Mouse (Mus musculus) frontal cortex, postnatal 36 days (tissue): ENCODE data around the gene Faf2.

Experiments
- DNase-seq, 2 experiments: peaks; one replicate each; pipeline ENCODE4 v3.0.0; 2022; ENCODE audit warnings: low spot score in 2 of 2

Faf2 gene

DNA sequence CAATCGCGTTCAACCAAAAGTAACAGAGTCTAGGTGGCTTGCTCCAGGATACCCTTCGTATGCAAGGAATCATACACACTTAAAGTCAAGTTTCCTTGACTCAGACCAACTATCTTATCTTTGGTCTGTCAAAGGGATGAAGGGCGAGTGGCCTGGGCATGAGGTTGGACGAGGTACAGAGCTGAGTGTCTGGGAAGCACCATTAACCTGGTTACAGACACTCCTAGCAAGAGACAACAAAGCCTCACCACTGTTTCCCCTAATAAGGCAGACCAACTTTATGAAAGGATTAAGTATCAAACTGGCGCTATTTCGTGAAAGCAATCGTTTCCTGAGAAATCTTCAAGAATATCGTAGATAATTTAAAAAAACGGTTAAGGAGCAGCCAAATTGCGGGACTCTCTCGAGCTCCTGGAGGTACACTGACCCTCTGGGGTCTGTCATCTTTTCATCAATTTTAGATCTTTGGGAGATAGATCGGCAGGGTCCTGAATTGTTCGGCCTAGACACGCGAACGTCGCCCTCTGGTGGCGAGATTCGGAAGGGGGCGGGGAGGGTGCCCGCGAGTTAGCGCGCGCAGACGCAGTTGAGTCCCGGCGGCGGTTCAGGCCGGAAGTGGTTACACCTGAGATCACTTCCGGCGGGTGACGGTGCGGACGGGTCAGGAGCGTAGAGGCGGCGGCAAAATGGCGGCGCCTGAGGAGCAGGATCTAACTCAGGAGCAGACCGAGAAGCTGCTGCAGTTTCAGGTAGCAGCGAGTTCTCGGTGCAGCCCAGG lies at the start of gene Faf2:
TSS of gene Faf2 (plus strand) at position 630 of the 778 bp plus-strand sequence.
- peak; percentile 99 to 100 for DNase-seq

DNA sequence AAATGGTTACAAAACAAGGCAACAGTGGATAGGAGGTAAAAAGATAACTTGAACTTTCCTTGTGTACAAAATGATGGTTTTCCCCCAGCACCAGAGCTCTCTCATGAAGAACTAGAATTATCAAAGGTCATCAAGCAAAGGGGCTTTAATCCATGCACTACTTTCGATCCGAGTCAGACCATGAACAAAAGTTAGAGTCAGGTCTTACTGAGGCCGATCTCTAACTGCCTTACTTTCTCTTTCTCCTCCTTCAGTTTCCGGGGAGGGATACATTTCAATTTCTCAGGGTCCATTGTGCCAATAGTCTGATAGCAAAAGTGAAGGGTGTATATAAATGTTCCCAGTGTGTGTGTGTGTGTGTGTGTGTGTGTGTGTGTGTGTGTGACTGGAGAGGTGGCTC lies 49.0 kb upstream of the Faf2 start:
- no peak for DNase-seq

DNA sequence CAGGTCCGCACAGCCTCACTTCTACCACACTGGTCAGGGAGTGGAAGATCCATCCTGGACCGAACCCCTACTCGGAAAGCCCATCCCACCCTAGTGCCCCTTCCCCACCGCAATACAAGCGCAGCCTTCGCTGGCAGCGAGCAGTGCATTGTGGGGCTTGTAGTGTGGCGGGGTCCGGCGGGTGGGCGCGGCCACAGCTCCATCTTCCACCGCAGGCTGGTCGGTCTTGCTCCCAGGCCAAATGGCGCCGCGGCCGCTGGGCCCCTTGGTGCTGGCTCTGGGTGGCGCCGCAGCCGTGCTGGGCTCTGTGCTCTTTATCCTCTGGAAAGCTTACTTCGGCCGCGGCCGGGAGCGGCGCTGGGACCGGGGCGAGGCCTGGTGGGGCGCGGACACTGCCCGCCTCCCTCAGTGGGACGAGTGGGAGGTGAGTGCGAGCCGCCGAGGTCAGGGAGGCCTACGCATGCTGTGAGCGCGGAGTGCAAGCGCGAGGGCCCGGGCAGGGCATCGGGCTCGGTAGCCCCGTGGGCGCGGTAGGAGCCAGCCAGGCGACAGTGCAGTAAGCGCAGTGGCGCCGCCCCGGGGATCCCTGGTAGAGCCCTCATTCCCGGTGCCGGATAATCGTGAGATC lies 46.6 kb upstream of the Faf2 start, which contains the start of gene Arl10:
TSS of gene Arl10 (plus strand) at position 162 of the 628 bp plus-strand sequence.
- DNase-seq: peak; percentile 62 to 75

DNA sequence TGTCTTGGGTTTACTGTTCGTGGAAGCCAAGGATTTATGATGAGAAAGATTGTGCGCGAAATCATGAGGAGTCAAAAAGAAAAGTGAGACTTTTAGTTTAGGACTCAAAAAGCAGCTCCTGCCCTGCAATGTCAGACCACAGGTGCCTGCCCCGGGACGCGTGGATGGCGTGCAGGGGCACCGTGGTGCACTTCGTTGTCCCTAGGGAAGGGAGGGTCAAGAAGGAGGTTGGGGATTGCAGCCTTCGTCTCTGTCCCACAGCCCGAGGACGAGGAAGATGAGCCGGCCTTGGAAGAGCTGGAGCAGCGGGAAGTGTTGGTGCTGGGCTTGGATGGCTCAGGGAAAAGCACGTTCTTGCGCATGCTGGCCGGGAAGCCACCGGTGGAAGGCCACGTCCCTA lies 46.1 kb upstream of the Faf2 start:
- DNase-seq: no peak

DNA sequence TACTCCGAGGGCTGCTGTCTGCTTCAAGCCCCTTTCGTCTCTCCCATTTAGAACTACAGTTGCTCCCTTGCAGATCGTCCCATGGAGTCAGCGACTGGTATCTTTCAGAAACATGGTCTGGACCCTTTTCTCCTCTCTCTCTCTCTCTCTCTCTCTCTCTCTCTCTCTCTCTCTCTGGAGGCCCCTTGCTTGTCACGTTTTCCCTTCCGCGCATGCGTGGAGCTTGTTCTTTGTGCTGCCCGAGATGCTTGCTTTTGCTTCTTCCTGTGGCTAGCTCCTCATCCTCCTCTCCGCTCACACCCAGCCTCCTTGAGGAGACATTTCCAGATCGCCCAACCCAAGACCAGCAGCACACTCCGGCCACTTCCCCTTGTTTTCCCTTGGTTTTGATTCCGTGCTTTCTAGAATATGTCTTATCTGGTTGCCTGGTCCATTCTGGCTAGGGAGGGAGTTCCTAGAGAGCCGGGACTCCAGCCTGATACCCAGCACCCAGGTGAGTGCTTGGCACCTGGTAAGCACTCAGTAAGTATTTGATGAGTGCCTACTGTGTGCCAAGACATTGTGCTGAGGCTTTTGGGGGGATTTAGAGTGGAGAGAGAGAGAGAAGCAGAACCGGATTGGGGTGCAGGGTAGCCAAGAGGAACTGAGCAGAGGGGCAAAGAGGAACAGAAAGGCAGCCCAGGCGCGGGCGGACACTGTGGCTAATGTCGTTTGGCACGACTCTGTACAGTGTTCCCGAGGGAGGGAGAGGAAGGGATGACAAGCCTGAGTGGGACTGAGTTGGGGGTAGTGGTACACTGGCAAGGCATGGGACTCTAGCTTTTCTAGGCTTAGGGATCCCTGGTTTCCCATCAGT lies 43.7 kb upstream of the Faf2 start:
- DNase-seq: no peak

DNA sequence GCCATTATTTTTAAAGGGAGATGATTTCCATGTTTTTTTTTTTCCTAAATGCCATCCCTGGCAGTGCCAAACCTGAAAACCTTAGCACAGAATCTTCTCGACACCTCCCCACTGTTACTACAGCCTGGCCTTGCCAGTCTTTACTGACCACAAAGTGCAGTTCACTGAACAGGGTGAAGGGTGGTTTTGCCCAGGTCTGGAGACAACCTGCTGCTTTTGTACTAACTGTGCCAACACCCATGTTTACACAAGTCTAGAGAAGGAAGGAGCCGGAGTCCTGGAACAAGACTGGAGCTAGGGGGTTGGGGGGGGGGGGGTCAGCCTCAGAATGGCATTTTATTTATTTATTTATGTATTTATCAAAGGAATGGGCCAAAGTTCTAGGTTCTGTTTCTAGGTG lies 40.2 kb upstream of the Faf2 start:
- no peak for DNase-seq

DNA sequence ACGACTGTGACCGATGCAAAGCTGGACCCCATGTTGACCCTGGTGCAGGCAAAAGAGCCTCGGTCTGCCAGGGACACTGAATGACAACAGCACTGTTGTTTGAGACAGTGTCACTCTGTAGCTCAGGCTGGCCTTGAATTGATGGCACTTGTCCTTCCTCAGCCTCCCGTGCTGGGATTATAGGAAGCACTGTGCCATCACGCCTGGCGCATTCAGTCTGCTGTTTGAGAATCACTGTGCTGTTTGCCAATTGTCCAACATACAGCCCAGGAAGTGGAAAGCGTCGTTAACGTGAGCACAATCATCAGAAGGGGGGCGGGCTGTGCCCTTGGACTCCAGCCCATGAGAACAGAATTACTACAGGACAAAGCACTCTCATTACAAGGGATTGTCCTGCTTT lies 39.5 kb upstream of the Faf2 start:
- no peak for DNase-seq

DNA sequence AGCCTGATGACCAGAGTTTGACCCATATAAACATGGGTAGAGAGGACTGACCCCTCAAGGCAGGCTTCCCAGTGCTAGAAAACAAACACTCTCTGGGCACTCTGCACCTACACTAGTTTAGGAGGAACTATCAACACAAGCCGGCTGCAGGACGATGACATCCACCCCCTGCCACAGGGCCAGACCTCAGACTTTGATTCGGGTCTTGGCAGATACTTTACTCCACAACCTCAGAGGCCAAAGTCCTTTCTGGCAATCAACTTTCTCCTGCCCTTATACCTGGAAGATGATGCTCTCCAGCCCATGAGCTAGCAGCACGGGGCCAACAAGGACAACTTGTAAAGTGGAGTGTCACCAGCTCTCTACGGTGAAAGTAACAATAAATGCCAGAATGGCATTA lies 38.7 kb upstream of the Faf2 start:
- DNase-seq: no peak

DNA sequence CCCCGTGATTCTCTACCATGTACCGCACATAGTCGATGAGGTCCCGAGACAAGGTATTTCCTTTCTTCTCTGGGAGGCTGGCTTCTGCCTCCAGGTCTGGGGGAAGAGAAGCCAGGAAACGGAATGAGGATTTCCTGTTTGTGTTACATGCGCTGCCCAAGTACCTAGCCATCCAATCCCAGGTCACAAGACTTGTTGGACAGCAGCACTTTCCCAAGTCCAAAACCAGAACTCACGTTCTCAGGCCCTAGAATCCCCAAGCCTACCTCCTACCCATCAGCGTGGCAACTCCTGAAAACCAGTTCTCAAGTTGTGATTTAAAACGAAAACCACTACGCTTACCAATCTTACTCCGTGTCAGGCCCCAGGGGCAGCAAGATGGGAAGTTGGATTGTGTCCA lies 35.8 kb upstream of the Faf2 start:
- no peak for DNase-seq

DNA sequence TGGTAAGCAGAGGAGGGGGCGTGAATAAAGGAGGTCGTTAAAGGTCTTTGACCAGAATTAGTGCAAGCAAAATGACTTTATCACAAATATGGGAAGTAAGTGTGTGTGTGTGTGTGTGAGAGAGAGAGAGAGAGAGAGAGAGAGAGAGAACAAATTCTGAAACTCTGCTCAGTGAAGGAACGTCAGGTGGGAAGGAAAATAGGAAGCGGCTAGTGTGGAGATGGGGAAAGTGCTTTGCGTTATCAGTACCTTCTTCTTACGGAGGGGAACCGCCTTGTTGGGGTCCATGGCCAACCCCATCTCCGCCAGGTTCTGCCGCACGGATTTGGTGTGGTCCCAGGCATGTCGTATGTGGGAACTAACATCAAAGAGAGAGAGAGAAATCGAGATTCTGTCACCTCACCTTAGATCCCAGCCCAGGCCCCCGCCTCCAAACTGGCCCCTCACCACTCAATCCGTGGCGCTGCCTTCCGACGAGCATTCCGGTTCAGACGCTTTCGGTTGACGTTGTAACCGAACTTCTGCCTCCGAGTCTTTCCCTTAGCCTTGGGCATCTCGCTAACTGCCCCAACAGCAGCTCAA lies 32.1 kb upstream of the Faf2 start:
- no peak for DNase-seq

DNA sequence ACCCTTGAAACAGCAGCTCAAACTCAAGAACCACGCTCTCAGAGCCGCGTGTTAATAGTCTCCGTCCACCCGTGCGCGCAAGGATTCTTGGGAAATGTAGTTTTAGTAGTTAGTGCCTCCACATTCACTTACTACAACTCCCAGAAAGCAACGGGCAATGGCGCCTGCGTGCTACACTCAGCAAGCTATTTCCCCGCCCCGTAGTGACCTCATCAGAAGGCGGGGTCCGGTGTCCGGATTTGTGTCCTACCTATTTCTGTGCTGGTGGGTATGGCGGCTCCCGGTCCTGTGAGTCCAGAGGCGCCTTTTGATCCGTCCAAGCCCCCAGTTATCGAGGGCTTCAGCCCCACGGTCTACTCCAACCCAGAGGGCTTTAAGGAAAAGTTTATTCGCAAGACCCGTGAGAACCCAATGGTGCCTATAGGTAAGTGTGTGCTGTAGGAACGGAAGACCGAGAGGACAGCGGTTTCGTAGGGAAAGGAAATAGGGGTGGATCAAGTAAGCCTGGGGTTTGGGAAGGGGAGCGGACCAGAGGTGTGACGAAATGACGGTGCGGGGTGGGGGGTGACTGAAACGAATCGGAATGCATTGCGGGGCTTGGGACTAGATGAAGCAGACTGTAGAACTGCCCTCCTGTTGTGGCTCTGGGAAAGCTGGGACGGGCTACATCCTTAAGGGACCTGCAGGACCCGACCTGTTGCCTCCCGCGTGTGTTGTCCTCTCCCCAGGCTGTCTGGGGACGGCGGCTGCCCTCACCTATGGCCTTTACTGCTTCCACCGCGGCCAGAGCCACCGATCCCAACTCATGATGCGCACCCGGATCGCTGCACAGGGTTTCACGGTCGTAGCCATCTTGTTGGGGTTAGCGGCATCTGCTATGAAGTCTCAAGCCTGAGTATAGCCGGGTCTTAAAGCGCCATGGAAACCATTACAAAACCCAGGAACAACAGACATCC lies 31.3 kb upstream of the Faf2 start, which contains the start of the genes Nop16 and Higd2a:
TSS of gene Nop16 (minus strand) at position 95 of the 956 bp plus-strand sequence.
TSS of gene Higd2a (plus strand) at position 212 of the 956 bp plus-strand sequence.
- DNase-seq: peak; percentile 95 to 98

DNA sequence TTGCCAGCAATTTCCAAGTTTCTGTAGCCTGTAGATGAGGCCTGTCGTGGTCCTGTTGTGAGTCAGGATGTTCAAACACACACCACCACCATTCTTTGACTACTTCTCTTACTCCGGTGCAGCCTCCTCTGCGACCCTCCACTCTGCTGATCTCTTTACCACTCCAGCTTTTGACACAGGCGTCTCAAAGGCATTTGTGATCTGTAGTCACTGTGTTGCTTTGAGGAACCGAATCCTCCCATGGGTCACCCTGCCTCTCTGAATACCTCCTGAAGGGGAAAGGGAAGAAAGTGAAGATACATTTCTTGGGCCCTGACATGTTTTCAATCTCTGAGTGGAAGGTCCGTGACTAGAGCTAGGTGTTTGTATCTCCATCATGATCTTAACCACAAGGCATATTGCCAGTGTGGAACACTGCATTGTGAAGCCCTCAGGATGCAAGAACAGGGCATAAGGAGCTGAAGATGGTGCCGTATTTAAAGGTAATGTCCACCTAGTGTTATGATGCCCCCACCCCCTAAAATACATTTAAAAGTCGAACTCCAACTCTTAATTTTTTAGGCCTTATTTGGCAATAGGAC lies 29.7 kb upstream of the Faf2 start:
- no peak for DNase-seq

DNA sequence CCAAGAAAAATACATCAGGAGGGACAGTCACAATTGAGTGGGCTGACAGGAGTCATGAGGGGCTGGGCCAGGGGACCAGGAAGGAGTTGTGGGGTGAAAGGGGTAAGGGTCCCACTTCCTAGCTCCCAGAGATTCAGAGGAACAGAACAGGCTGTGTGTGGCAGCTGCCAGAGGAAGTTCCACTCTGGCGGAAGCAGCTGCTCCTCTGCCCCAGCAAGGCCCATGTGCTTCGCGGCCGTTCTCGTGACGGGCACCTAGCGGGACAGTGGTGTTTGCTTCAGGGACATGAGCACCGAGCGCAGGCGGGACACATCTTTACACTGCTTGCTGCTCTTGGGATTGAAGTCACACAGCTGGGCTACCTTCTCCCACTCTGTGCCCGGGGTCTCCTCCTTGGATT lies 28.0 kb upstream of the Faf2 start:
- DNase-seq: no peak

DNA sequence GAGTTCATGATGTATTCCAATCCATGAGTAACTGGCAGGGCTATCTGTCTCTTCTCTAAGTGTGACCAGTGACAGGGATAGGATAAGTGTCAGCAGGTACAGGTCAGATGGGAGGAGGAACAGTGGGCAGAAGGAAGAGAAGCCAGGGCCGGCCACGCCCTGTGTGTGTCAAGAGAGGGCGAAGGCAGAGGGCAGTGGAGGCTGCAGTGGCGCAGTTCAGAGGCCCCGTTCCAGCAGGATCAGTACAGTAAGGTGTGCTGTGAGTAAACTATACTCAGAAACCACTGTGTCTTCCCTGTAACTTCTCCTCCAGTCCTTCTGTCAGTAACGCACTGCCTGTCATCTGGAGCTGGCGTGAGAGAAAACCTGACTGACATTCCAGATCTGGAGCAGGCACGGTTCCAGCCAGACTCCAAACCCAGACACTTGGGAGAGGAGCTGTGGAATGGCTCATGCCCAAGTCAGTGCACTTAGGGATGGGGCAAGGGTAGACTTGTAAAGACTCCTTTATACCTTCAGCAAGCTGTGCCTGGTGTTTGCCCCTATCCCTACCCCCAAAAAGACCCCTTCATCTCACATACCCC lies 25.4 kb upstream of the Faf2 start:
- no peak for DNase-seq

DNA sequence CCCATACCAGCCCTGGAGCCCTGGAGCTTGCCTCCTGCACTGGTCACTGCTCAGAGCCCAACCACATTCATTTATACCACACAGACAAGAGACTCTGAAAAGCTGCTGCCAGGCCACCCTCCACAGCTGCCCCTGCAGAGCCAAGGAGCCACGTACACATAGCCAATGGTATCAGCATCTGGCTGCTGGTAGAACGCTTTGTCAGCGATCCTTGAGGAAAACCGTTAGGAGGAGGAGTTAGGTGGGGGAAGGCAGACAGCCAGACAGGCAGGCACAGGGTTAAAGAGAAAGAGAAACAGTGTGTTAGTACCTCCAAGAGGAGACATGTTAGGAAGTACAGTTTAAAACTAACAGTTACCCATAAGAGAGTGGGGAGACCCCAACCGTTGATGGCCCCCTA lies 24.7 kb upstream of the Faf2 start:
- no peak for DNase-seq

DNA sequence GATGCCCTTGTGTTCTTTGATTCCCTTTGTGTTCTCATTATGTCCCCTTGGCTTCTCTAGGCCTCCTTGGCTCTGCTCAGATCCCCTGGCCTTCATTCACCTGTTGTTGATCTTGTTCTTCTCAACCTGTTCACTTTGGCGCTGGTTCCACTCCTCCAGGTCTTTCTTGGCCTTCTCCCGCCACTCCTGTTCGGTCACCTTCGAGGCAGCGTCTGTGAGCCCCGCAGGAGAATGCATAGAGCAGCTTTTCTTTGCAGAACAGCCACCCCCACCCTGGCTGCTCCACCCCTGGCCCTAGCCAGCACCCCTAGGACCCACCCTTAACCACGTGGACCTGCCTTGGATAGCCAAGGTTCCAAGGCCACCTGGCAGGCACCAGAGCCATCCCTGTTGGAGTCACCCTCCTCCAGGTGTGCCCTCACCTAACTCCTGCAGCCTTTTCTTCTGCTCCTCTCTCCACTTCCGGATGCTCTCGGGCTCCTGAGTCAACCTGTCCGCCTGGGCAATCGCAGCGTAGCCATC lies 22.9 kb upstream of the Faf2 start:
- no peak for DNase-seq

DNA sequence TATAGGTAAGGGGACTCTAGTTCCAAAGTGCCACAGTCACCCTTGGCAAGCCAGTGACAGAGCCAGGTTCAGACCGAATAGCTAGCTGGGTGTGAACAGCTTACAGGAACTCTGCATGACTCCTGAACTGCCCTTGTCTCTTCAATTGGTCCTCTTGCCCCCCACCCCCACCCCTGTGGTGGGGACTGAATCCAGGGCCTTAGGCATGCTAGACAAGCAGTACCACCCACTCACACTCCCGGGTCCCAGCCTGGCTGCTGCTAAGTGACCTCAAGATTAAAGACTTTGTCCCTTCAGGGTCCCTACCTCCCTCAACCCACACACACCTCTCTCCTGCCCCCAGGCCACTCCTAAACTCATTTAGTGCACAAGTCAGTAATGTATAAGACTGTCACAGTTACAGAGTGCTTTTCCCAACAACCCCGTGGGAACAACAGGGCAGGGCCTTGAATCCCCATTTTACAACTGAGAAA lies 18.9 kb upstream of the Faf2 start:
- DNase-seq: no peak

DNA sequence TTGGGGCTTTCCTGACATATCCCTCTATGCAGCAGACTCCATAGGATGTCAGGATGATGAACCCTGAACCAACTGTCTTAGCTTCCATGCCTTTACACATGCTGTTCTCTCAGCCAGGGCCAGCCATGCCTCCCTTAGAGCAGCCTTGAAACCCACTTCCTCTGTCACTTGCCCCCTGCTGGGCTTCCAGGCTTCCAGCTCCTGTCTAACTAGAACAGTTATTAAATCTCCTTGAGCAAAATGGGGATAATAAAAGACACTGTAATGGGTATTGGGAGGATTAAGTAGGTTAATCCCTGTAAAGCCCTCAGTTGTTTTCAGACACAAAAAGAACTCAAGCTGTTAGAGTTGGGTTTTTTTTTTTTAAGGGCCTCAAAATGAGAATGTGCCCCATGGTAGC lies 18.1 kb upstream of the Faf2 start:
- no peak for DNase-seq

DNA sequence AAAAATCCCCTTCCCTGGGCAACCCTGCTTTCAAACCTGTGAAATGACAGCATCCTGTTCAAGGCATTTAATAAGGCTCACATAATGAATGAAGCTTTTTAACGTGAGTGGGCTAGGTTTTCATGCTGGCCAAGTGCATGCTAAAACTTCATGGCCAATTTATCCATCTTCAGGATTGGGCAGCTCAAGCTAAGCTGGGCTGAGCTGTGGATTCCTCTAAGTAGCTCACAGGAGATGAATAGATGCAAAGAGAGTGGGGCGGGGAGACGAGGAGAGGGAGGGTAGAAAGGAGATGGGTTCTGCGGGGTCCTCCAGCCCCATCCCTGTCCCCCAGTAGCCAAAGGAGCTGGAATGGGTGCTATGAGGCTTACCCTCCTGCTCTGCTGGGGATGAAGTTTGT lies 17.4 kb upstream of the Faf2 start:
- DNase-seq: no peak

DNA sequence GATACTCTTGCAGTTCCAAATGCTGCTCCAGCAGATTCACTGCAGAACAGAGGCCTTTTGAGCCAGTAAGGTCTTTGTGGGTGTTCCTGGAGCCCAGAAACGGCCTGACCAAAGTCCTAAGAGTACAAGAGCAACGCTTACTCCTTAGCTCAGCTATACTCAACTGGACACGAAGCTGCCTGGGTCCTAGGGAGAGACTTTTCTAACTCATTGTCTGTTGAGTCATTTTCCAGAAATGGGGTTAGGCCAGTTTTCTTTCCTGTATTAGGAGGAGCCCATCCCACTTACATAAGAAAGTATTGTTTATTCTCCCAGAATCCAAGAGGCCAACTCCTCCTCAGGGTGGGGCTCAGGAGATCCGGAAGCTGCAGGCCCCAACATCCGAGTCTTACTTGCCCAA lies 16.2 kb upstream of the Faf2 start:
- no peak for DNase-seq
